Mouse (Mus musculus): ENCODE data around the gene Rbm34.
"Not testable (repeated sequence)": the region's sequence is repeated elsewhere in the genome, so short reads cannot be mapped to it uniquely, and the experiment has no call there.

The Rbm34 gene

DNA sequence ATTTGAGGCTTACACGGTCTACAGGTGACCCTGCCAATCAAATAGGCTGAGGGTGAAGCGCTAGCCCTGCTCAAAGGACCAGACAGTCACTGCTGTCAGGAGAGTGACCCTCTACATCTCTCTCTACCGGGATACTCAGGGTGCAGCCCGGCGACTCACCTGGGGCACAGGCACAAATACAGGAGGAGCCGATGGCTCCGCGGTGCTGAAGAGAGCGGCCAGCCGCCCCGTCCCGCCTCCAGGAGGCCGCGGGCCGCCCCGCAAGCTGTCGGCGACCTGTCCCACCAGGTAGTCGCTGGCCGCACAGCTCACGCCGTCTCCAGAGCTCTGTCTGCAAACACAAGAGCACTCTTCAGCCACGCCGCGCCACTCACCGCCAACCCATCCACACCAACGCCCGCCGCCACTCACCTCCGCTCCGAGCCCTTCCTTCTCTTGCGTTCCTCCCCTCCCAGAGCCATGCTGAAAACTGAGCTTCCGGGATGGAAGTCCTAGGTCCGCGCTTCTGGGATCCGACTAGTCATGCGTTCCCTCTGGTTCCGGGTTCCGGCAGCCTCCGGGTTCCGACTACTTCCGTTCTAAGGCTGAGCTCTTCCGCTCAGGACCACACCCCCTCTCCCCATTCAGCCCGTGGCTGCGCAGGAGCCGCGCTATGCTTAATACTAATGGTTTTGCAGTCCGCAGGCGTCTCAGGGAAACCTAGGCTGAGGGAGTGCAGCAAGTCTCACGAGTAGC is at the start of gene Rbm34:
Gene Rbm34 (minus strand): TSS at position 493 of the 735 bp plus-strand sequence.
- DNase-seq, result peak; percentile 97

GRCm38 (mm10) chr8:127011668-127012067 is 40.8 kb upstream of the Rbm34 start:
- DNase-seq, result no peak

GRCm38 (mm10) chr8:126994506-126994905 is 23.6 kb upstream of the Rbm34 start:
- DNase-seq, result no peak

DNA sequence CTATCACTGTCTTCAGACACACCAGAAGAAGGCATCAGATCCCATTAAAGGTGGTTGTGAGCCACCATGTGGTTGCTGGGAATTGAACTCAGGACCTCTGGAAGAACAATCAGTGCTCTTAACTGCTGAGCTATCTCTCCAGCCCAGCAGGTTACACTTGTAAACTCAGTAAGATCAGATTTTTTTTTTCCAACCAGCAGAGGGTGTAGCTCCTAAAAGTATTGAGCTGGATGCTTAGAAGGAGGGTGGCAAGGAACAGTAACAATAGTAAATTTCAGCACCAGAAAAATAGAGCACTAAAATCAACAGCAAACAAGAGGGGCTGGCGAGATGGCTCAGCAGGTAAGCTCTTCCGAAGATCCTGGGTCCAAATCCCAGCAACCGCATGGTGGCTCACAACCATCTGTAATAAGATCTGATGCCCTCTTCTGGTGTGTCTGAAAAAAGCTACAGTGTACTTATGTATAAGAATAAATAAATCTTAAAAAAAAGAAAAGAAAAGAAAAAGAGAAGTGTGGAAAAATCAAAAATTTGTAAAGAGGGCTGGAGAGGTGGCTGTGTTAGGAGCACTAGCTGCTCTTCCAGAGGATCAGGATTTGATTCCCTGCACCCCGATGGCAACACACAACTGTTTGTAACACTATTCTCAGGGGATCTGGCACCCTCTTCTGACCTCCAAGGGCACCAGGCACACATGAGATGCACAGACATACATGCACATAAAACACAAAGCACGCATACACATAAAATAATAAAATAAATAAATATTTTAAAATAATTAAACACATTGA is 18.7 kb upstream of the Rbm34 start:
- no peak for DNase-seq

- no peak for DNase-seq
Measured at GRCm38 (mm10) chr8:126988346-126989006, 17.6 kb upstream of the Rbm34 start.

DNA sequence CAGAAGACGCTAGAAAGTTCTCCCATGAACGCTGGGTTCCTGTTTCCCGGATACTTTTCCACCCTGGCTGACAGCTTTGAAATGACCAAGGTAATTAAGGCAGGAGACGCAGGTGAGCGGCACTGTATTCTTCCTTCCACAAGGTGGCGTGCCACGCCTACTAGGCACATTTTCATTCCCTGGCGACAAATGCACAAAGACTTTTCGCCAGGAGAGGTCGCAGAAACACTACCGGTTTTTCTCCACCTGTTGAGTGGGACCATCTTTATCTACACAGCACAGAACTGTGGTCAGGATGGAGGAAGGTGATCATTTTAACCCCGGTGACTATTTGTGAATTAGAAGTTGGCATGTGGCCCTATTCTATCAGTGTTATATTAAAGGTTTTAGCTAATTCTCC is 15.6 kb upstream of the Rbm34 start:
- peak; percentile 89 for DNase-seq

DNA sequence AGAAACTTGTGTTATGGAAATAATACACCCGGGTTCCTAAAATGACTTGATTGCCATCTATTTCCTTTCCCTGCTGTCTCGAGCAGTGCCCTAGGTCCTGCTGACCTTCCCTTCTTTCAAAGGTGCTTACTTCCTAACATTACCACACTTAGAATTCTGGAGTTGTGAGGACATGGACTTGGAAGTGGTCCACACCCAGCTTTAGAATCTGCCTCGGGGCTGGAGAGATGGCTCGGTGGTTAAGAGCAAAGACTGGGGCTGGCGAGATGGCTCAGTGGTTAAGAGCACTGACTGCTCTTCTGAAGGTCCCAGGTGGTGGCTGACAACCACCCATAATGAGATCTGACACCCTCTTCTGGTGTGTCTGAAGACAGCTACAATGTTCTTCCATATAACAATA is 9.2 kb upstream of the Rbm34 start:
- no peak for DNase-seq

- no peak for DNase-seq
Measured at GRCm38 (mm10) chr8:126979091-126979920, 8.4 kb upstream of the Rbm34 start.

DNA sequence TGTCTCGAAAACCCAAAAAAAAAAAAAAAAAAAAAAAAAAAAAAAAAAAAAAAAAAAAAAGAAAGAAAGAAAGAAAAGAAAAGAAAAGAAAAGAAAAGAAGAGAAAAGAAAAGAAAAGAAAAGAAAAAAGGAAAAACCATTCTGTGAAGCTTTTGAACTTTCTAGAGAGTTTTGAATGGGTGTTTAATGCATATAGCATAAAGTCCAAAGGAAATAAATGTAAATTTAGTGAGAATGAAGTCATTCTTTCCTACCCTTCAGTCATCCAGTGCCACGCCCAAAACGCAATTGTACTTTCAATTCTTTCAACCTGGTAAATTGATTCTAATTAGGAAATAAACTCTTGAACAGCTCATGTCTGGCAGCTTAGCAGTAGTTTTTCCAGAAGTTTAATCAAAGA is 7.7 kb upstream of the Rbm34 start:
- DNase-seq, result not testable (repeated sequence)

DNA sequence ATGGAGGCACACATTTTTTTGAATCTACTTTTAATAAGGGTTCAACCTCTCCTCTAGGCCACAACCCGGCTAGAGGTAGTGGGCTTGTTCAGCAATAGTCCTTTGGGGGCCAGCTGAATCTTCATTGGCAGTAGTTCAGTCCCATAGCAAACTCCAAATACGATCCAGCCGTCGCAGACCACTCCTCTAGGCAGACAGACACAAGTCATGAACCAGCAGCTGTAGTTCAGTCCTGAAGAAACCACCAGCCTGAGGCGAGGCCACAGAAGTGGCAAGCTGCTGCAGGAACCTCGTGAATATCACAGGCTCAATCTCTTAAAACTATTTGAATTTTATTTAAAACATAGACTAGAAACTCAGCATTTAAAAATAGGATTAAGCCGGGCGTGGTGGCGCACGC is 7.2 kb upstream of the Rbm34 start:
- DNase-seq, result no peak

DNA sequence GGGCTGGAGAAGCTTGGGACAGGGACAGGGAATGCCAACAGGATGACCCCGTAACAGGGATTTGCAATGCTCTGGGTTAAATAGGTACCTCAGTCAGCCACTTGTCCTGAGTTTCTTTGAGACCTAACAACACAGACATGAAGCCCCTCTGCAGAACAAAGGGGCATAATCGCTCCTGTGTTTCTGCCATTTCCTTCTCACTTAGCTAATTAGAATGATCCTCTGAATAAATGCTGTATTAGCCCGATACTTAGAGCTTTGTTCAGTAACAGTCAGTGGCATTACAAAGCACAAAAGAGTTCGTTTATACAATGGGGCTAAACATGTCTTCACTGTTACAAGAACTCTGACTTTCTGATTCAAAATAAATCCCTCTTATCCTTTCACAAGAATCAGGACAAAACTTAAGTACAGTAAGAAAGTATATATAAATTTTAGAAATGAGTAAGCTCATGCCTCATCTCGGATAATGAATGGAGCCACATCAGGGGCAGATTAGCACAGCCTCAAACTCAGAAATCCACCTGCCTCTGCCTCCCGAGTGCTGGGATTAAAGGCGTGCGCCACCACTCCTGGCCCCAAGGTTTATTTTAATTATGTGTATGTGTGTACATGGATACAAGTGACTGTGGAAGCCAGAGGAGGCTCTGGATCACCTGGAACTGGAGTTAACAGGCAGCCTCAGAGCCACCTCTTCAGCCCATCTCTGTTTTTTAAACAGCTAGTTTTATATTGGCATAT is 5.9 kb upstream of the Rbm34 start:
- DNase-seq, result no peak

GRCm38 (mm10) chr8:126975706-126976105 is 4.8 kb upstream of the Rbm34 start:
- peak; percentile 78 for DNase-seq

DNA sequence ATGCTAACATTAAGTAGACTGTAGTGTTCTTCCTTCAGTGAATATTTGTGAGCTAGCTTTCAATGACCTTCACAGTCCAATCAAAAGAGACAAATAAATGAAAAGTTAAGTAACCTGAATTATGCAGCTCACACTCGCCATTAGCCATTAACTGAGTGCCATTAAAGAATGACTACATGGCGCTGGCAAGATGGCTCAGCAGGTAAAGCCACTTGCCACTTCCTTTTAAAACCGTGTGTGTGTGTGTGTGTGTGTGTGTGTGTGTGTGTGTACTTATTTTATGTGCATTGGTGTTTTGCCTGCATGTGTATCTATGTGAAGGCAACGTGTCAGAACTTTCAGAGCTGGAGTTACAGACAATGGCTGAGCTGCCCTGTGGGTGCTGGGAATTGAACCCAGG is 3.6 kb upstream of the Rbm34 start:
- no peak for DNase-seq

GRCm38 (mm10) chr8:126973686-126974265 is 2.9 kb upstream of the Rbm34 start:
- DNase-seq, result no peak

DNA sequence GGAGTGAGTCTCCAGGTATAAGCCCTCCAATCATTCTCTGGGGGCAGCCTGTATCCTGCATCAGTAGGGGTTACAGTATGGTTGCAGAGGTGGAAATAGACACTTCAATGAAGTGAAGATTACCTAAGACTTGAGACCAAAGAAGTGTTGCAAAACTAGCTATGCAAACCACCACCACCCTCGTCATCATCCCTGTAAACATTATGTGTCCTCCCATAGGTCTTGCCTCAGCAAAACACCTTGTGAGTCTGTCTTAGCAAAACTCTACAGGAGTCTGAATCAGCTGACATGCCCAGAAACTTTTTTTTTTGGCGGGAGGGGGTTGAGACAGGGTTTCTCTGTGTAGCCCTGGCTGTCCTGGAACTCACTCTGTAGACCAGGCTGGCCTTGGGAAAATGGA is 1.8 kb upstream of the Rbm34 start:
- no peak for DNase-seq

GRCm38 (mm10) chr8:126972102-126972501 is 1.2 kb upstream of the Rbm34 start:
- DNase-seq, result no peak

DNA sequence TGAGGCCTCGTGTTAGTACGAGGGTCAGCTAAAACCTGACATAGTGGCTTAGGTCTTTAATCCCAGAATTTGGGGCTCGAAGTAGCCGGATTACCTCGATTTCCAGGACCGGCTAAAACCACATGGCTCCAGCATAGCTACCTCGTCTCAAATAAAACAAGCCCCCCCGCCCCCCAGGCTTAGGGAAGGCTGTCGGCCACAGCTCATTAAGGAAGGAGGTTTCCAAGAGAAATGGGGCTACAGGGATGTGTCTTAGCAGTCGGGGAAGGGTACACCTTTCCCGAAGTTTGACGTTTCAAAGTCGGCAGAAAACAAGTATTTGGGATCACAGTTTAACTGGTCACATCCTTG is 418 bp upstream of the Rbm34 start:
- DNase-seq, result no peak

GRCm38 (mm10) chr8:126969546-126969945 is 1.3 kb downstream of the Rbm34 start:
- DNase-seq, result no peak

DNA sequence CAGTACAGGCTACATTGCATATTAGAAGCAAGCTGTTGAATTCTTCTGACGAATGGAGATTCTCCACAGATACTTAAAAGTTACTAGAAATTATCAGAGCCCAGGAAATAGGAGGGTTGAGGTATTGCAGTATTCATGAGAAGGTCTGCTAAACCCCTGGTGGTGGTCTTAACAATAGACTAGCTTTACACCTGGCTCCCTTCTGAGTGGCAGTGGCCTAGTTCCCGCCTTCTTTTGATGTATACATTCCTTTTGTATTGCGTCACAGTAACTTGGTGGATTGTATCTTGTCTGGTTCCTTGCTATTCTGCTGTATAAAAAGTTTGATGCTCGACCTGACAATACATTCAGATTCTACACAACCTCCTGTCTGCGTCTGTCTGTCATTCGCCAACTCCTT is 2.8 kb downstream of the Rbm34 start:
- DNase-seq, result no peak

DNA sequence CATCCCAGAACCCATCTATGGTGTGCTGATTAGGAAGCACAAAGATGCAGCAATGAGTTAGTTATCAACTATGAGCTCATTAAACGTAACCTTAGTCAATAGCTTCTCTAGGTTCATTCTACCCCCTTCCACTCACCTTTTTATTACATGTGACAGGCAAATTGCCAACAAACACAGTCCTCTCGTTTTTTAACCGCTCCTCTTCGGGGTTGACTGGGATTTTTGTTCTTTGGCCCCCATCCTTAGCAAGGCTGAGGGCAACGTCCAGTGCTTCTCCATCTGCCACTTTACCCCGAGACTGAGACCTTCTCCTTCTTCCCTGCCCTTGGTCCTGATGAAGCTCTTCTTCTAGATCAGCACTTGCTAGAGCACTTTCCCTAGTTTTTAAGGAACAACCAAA is 5.6 kb downstream of the Rbm34 start:
- DNase-seq, result no peak

GRCm38 (mm10) chr8:126962871-126963270 is 8.0 kb downstream of the Rbm34 start:
- DNase-seq, result no peak

DNA sequence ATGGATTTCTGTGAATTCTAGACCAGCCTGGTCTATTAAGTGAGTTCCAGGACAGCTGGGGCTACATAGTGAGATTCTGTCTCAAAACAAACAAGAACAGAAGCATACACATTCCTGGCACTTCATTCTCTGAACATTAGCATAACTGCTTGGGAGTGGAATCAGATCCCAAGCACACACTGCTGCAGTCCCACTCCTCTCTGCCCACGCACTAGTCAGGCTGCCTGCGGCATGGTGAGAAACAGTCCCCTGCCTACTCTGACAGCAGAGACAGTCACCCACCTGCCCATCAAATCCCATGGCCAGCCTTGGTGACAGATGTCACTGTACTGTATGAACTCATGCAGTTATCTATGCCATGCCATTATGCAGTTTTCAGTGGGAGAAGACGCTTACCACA is 9.4 kb downstream of the Rbm34 start:
- DNase-seq, result no peak
